Mouse (Mus musculus) 416B (cell line): ENCODE measurements around the gene Phykpl.
"Not testable (repeated sequence)": the region's sequence is repeated elsewhere in the genome, so short reads cannot be mapped to it uniquely, and the experiment has no call there.

Source experiments
- DNase-seq: peaks from one replicate; pipeline ENCODE4 v3.0.0; 2011; ENCODE audit warnings: low read depth

Gene Phykpl

DNA sequence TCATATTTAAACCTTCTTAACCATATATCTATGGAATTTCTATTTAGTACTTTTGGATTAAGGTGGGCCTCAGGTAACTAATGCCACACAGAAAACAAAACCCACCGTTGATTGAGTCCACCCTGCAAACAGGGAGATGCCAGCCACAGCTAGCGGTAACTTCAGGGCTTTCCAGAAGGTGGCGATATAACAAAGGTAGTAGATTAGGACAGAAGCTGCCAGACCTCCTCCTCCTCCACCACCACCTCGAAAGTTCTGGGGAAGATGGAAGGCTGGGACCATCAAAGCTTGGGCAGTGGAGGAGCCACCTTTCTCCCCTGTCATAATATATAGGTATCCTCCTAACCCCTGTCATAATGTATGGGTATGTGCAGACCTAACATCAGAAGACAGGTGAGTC lies 33.1 kb downstream of the Phykpl start:
- DNase-seq: peak; percentile 84

DNA sequence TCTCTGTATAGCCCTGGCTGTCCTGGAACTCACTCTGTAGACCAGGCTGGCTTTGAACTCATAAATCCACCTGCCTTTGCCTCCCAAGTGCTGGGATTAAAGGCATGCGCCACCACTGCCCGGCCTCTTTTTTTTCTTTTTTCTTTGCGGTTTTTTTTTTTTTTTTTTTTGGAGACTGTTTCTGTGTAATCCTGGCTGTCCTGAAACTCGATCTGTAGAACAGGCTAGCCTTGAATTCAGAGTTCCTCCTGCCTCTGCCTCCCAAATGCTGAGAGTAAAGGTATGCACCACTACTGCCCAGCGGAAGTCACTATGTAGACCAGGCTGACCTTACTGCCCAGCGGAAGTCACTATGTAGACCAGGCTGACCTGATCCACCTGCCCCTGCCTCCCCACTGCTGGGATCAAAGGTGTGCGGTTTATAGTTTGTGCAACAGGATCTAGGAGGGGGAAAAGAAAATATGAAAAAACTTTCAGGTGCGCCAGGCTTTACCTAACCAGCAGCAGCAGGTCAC lies 34.4 kb downstream of the Phykpl start:
- DNase-seq: no peak

DNA sequence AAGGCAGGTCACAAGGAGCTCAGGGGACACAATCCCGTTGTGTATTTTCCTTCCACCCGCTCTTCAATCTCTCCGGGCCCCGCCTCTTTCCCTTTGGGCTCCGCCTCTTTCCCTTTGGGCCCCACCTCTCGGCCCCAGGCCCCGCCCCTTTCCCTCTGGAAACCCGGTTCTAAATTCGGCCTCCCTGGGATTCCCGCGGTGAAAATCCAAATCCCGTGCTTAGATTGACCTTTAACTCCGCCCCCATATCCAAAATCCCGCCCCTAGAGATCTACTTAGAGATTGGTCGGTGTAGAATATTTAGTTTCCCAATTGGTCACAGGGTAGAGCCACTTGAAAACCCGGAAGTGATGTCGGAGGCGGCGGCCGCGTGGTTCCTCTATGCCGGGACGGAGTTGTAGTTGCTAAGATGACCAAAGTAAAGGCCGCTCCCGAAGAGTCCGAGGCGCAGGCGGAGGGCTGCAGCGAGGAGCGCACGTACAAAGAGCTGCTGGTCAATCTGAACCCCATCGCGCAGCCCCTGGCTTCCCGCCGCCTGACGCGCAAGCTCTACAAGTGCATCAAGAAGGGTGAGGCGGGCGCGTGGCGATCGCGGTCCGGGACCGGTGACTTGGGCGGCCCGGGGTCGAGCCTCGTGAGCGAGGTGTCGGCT lies 35.0 kb downstream of the Phykpl start, which contains the start of gene Nhp2:
Gene Nhp2, plus strand, starts transcription at position 327 of the 652 bp plus-strand sequence.
- peak; percentile 100 for DNase-seq

DNA sequence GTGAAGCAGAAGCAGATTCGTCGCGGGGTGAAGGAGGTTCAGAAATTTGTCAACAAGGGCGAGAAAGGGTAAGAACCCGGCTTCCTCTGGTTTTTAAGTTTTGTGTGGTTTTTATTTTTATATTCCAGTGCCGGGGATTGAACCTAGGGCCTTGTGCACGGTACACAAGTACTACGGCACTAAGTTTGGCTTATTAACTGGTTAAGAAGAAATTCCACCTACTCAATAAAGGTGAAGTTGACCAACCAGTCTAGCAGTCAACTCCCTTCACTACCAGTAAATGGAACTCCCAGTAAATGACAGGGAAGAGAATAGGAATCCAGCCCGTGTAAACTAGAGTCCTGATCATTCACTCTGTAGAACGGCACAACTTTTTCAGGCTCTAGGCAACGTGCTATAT lies 35.5 kb downstream of the Phykpl start:
- no peak for DNase-seq

DNA sequence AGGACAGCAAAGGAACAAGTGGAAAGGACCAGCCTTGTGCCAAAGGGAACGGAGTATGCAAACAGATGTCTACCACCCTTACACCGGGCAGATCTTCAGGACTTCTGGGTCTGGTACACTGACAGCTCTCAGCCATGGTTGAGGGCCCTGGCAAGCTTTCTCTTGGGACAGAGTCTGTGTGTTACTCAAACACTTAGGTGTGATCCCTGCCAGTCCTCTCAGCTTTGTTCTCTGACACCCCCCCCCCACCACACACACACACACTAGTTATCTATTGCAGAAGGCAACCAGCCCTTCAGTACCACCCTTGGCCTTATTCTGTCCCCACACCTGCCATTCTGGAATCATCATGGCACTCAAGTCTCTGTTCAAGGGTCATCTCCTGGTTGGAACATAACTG lies 37.2 kb downstream of the Phykpl start:
- no peak for DNase-seq

DNA sequence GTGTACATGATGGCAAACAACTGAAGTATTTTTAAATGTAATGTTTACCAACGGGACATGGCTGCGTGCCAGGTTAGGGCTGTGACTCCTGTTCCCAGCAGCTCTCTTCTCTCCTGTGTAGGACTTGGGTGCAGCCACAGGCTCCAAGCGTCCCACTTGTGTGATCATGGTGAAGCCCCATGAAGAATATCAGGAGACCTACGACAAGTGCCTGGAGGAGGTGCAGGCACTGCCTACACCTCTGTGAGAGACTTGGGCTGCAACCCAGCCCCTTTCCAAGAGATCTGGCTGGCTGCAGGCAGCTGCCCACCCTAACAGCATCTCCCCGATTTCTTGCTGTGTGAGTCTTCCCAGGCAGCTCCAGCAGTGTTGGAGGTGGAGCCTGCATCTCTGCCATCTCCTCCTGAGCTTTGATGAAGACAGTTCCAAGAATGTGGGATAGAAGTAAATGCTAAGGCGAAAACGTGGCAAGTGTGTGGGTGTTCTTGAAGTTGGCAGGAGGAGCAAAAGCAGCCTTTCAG lies 38.5 kb downstream of the Phykpl start:
- no peak for DNase-seq

DNA sequence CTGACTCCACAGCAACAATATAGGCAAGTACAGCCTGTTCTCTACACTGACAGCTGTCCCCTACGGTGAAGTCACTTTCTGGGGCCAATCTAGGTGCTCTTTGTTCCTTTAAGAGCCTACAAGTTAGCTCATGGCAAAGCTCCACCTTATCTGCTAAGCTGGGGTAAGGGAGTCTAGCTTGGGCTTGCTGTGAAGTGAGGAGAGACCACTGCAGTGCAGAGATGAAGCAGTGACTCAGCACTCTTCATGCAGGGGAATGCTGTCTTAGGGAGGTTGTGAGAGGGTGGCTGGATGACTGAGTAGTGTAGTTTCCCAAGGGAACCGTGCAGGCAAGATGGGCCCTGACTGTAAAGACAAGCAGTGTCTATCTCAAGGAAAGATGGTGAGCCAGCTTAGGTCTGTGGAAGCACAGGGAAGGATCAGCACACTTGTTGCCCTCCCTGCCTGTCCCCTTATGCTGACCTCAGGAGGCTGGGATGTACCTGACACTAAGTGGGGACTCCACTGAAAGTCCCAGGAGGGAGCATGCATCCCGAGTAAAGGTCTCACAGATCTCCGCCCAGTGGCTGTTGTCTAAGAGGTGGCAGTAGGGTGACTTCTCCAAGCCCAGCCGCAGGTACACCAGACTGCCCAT lies 40.7 kb downstream of the Phykpl start:
- peak; percentile 34 for DNase-seq

DNA sequence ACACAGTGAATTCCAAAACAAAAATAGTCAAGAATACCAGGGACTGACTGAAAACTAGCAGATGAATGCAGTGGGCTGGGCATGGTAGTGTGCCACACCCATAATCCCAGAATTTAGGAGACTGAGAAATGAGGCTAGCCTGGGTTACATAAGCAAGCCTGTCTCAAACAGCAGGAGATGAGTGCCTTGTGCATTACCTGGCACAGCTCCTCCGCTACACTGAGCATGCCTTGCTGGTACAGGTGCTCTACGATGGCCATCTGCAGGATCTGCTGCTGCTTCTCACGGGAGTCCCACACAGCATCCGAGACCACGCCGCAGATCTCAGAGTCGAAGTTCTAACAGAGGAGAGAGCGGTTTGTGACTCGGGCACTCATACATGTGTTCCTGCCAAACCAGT lies 42.9 kb downstream of the Phykpl start:
- DNase-seq: no peak

DNA sequence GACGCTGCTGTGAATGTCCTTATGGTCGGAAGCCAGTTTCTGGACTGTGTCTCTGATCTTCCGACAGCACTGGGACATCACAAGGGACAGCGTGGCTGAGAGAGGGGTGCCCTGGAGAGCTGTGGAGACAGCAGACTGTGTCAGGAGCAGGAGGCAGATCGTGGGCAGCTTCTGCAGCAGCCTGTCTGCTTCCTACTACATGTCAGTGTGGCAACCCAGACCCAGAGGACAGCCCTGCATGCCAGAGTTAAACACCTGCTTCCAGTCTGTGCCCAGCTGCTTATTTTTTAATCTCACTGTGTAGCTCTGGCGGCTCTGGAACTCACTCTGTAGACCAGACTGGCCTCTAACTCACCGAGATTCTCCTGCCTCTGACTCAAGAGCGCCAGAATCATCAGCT lies 43.4 kb downstream of the Phykpl start:
- peak; percentile 30 for DNase-seq

DNA sequence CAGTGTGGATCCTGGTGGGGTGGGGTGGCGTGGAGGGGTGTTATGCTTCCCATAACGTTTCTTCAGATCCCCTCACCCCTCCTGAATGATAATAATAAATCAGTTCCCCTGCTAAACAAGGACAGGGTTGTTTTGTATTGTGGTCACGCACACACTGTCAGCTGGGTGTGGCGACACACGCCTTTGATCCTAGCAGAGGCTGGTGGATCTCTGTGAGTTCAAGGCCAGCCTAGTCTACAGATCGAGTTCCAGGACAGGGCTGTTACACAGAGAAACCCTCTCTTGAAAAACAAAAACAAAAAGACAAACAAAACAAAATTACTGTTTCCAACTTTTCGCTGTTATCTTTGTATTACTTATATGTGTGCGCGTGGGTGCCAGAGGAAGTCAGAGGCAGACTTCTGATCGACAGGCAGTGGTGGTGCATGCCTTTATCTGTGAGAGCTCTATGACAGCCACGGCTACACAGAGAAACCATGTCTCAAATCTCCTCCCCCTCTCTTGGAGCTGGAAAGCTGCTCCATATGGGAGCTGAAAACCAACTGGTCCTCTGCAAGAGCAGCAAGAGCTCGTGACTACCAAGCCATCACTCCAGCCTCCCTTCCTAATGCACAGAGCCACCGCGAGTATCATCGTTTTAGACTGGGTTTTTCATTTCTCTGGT lies 45.2 kb downstream of the Phykpl start:
- no peak for DNase-seq

DNA sequence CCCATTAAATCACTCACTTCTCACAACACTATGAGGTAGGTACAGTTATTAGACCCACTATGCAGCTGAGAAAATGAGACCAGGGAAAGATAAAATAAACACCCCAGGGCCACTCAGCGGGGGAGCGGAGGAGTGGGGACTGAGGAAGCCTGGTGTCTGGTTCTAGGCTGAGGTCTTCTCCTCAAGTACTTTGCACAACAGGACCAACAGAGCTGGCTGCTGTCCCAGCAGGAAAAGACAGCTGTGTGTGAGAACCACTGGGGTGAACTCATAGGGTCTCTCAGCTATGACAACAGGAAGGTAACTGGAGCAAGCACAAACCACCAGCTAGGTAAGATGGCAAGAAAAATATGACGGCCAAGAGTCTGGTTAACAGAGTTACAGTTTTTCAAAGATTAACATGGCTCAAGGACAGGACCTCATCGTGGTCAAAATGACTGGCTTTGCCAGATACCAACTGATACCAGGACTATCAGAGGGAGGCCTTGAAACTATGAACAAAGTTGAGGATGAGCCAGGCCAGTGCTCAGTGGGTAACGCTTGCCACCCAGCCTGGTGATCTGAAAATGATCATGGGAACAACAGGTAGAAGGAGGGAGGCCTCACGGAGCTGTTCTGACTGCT lies 47.7 kb downstream of the Phykpl start:
- peak; percentile 88 for DNase-seq

DNA sequence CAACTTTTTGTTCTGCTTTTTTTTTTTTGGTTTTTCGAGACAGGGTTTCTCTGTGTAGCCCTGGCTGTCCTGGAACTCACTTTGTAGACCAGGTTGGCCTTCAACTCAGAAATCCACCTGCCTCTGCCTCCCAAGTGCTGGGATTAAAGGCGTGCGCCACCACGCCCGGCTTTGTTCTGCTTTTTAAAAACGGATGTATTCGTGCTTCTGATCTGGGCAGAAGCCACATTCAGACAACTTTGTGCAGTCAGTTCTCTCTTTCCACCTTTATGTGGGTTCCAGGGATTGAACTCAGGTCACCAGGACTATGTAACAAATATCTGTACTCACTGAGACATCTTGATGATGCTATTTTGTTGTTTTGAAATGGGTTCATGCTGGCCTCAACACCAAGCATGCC lies 48.6 kb downstream of the Phykpl start:
- DNase-seq: not testable (repeated sequence)

DNA sequence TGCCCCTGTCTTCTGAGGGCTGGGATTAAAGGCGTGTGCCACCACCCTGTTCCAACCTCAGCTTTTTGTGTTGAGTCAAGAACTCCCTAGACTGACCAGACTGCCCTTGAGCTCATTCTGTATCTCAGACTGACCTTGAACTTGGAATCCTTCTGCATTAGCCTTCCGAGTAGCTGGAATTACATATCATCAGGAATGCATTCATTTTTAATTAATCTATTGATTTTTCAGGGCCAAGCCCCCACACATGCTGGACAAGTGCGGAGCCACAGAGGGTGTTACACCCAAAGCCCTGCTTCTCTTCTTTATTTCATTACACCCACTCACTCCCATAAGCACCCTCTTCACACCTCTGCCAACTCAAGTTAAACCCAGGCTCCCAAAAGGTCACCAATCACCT lies 49.2 kb downstream of the Phykpl start:
- DNase-seq: no peak

DNA sequence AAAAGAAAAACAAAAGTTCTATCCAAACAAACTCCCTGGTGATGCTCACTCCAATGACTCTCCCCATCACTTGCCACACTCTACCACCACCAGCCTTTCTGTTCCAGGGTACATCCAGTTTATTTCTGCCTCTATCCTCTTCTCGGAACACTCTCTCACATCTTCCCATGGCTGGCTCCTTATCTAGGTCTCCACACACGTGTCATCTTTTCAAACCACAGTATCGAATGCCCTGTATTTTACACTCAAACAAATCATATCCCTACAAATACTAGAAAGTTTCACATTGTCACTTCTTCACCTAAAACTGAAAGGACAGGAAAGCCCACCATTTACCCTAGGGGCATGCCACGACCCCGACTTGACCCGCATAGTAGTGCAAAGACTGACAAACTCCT lies 50.6 kb downstream of the Phykpl start:
- DNase-seq: no peak

DNA sequence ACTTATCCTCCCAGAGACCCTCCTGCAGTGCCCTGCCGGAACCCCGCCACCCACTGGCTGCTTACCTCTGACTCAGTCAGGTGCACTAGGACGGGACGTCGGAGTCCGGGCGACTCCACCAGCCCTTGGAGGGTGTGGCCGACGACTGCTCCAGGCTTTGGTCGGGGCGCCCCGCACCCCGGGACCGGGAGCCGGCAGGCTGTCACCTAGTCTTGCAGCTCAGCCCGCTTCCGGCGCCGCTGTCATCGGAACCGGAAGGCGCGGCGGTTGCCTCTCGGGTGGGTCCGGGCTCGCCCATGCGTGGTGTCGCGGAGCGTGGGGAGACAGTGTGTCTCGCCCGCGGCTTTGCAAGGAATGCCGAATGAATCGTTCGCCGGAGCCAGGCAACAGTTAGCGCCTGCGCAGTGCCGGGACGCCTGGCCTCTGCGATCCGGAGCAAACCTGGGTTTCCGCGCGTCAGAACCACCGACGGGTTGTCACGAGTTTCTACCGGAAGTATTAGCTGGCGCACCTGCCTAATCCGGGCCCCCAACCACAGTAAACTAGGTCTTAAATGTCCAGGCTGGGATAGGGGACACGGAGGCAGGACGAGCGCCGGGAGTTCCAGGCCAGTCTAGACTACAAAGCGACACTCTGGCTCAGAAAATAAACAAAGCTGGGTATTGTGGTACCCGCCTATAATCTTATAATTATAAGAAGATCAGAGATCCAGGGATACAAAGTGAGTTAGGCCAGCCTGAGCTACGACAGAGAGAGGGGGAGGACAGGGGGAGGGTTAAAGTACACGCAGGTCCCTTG lies 51.2 kb downstream of the Phykpl start, which contains the start of gene Rmnd5b:
Gene Rmnd5b, minus strand, starts transcription at position 372 of the 798 bp plus-strand sequence.
- peak; percentile 87 for DNase-seq

DNA sequence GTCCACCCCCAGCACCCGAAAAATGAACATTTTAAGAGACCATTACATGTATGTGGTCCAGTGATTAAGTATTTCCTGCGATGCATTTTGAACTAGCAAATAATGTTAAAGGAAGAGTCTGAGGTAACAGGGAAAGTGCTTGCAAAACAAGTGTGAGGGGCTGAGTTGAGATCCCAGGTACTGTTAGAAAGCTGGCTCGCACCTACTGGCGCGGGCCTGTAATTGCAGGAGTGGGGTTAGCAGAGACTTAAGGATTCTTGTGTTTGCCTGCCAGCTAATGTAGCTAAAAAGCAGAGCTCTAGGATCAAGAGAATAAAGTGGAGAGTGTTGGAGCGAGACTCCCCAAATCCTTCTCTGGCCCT lies 51.7 kb downstream of the Phykpl start:
- DNase-seq: peak; percentile 90

DNA sequence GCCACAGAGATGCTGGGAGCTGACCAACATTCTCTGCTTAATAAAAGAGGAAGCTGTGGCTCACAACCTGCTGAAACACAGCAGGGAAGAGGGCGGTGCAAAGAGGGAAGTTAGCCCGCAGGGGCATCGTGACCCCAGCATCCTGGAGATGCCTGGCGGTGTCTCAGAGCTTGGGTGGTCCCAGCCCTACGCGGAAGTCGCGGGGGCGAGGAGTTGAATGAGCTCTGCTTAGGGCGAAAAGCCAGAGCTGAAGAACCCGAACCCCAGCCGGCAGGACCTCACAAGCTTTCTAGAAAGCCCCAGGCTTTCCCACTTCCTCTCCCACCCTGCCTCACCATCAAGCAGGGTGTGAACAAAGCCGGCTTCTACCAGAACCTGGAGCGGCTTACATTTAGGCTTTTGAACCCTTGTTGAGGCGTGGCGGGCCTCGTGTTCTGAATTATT lies 53.4 kb downstream of the Phykpl start:
- DNase-seq: peak; percentile 93

DNA sequence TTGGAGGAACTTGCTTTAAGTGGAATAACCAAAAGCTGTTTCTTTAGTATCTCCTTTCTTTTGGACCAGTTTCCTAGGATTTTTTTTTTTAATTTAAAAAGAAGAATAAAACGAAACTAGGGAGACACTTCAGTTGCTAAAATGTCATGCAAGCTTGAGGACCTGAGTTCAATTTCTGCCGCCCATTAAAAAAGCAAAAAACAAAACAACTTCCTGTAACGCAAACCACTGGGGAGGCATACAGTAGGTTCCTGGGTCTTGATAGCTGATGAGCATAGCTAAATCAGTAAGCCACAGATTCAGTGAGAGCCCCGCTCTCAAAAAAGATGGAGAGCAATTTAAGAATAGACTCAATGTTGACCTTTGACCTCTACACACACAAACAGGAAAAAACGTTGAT lies 53.9 kb downstream of the Phykpl start:
- no peak for DNase-seq

DNA sequence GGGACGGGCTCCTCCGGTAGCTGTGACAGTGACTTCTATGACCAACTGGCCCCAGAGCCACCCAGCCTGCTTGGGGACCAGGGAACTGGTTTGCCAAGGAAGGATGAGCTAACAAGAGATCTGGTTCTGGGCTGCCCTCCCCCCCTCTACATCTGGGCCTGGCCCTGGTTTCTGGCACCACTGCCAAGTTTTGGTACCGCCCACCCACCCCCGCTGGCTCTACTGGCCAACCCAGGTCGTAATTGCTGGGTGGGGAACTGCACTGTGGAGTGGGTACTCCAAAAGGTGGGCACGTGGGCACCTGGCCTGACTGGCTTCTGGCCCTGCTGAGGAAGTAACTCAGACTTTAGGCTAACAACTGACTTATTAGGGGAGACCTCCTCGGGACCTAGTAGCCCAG lies 56.2 kb downstream of the Phykpl start:
- no peak for DNase-seq

DNA sequence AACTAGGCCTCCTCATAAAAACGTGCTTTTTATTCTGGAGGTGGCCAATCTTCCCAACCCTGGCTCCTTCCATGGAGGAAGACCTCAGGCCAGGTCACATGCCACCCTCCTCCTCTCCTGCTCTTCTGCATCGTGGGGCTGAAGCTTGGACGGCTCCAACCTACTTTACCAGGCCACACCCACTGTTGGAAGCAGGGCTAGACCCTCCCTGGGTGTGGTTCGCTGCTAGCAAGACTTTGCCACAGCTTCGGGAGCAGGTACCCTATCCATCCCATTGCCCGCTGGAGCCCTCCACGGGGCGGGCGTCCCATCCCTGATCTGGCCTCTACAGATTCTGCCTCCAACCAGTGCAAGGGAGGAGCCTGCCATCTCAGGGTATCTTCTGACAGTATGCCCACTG lies 58.6 kb downstream of the Phykpl start:
- DNase-seq: no peak

DNA sequence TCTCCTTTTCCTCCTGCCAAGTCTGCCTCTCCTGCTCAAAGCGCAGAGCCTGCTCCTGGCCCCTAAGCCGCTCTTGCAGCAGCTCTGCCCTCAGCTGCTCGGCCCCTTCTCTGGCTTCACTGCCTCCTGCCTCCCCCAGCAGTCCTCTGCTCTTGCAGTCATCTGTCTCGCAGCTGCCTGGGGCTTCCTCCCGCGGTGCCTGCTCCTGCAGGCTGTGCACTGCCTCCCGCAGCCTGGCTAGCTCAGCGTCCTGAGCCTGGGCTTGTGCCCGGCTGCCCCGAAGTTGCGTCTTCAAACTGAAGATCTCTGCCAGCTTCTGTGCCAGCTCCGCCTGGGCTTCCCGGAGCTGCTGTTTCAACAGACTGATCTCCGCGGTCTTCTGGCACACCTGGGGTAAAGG lies 59.2 kb downstream of the Phykpl start:
- no peak for DNase-seq

DNA sequence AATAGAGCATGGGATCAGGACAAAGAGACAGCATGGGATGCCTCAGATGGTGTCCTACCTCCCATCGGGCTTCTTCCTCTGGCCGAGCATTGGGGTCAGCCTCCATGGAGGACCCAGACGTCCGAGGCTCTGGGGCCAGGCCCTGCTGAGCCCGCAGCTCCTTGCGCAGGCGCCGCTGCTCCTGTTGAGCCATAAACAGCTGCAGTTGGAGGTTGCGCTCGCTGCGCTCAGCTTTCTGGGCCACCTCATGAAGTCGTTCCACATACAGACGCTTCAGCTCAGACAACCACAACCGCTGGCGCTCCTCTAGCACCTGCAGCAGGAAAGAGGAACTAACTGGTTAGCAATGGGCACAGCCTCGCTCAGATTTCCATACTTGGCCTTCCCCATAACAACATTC lies 59.7 kb downstream of the Phykpl start:
- DNase-seq: peak; percentile 54
